Mouse (Mus musculus) 3T3-L1 (cell line): ENCODE data around the gene Cenpp.

ENCODE experiments used
- DNase-seq: peaks from one replicate; pipeline ENCODE4 v3.0.0-alpha.2; 2015; ENCODE audit warnings: low read depth, low spot score

The Cenpp gene

GRCm38 (mm10) chr13:49652481-49653179 is at the start of gene Cenpp, which contains the start of gene Nol8:
Gene Cenpp (minus strand): TSS chr13:49652785.
Gene Nol8 (plus strand): TSS chr13:49653078.
- DNase-seq: peak; percentile 98

DNA sequence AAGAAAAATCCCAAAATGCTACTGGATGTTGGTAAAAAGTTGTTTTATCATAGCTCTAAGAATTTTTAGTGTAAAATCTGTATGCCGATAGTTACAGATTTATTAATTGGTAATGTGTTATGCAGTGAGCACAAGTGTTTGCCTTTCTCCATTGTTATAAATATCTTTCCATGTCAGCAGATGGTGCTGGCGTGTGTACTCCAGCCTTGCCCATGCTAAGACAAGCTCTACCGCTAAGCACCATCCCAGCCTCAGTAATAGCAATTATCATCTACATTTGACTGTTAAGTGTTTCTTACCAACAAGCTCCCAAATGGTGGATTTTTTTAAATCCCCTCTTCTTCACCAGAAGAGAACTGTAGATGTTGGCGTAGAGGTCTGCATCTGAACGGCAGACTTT is 38.5 kb upstream of the Cenpp start:
- no peak for DNase-seq

GRCm38 (mm10) chr13:49684266-49684665 is 31.7 kb upstream of the Cenpp start:
- DNase-seq: no peak

DNA sequence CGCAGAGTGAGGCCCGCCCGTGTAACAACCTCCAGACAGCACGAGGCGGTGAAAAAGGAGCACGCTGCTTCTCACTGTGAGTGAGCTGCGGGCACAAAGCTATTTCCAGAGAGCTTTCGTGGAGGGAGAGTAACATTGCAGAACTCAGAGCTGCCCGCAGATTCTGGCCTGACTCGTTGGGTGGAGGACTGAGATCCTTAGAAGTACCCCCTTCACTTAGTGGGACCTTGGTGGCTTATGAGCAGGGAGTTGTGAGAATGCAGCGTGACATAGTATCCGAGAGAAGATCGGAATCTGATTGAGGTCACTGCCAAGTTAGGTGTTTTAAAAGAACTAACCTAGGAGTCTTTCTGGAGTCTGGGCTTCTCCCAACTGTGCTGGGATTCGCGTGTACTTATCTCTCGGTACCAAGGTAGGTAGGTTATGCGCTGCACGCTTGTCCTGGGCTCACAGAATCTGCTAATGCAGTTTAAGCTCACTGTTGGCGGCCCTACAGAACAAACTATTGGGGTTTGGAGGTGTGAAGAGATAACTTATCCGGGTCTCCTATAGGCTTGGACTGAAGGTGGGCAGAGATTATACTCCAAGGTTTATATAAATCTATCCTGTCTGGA is 29.8 kb upstream of the Cenpp start:
- no peak for DNase-seq

GRCm38 (mm10) chr13:49681351-49682232 is 29.0 kb upstream of the Cenpp start, which contains the start of gene Iars:
Gene Iars (plus strand): TSS chr13:49682100.
- DNase-seq: peak; percentile 98

DNA sequence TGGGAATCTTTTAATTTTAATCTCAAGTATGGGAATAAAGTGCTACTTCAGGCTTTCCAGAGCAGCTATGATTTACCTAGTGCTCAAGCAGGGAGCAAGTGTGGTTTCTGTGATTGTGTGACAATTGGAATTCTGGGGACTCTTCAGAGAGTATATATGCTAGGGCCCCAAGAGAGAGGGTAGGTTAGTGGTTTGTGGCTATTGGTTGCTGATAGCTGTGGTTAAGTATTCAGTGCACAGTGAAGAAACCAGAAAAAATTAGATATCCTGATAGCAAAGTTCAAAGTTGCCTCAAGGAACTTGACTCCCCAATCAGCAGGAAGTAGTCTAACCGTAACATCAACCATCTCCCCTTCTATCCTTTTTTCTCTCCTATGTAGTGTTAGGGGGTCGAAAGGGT is 25.2 kb upstream of the Cenpp start:
- DNase-seq: no peak

- no peak for DNase-seq
These were observed 576 bp upstream of the Cenpp start for GRCm38 (mm10) chr13:49653180-49653541.

DNA sequence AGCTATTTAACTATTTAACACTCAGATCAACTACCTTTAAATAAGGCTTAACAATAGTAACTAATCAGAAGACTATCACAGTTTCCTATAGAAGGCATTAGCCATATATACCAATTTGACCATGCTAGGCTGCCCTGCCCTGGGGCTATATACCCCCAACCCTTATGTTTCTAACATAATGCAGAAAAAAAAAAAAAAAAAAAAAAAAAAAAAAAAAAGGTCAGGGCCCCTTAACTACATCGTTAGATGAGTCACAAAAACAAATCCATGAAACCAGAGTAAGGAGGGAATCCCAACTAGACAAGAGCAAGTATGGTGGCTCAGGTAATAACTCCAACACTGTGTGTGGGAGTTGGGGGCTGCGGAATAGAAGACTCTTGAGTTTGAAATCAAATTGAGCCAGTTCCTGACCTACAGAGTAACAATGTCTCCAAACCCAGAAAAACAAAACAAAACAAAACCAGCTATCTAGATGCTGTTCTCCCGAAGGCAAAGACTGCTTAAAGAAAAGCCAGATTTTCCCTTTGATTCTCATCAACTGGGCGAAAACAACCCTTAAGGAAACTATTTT is 719 bp downstream of the Cenpp start:
- DNase-seq: peak; percentile 26

DNA sequence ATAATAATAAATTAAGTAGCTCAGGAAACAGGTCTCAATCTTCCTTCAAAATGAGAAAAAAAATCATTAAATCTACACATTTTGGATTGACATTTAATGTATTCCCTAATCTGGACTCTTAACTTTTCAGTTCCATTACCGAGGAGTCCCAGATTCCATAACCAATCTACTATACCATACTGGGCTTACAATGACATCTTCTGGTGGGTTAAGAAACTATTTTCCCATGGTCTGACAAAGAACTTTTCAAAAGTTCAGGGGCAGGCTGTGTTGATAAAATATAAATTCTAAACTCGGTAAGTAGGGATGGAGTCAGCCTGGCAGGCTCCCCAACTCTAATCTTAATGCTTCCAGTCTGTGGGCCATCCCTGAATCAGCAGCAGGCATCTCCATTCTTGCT is 1.4 kb downstream of the Cenpp start:
- peak; percentile 59 for DNase-seq

DNA sequence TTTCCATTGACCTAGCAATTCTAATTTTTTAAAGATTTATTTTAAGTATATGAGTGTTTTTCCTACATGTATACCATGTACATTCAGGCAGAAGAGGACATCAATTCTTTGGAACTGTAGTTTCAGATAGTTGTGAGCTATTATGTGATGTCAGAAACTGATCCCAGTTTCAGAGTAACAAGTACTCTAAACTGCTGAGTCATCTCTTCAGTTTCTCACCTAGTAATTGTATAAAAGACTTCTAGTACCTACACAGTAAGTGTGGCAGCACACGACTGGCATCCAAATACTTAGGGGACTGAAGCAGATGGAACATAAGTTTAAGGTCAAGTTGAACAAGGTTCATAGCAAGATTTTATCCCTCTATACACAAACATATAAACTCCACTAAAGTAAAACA is 6.6 kb downstream of the Cenpp start:
- DNase-seq: no peak

DNA sequence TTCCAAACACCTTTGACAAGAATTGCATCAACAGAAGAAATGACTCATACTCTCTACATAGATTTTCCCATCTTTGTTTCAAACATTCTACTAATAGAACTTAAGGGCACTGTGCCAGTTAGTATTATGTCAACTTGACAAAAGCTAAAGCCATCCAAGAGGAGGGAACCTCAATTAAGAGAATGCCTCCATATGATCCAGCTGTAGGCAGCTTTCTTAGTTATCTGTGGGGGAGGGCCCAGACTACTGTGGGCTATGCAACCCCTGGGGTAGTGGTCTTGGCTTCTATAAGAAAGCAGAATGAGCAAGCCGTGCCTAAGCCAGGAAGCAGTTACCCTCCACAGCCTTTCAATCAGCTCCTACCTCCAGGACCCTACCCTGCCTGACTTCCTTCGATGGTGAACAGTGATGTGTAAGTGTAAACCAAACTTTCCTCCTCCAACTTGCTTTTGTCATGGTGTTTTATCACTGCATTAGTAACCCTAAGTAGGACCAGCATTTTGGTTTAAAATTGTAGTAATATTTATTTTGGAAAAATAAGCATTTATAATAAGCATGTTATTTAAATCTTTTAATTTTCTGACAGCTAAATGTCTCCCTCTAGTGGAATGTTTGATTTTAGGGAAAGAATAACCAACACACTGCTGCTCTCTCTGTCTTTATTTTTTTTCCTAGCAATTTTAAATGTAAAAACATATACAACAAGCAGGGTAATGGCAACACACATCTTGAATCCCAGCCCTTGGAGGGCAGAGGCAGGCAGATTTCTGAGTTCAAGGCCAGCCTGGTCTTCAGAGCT is 7.7 kb downstream of the Cenpp start:
- DNase-seq: peak; percentile 82

DNA sequence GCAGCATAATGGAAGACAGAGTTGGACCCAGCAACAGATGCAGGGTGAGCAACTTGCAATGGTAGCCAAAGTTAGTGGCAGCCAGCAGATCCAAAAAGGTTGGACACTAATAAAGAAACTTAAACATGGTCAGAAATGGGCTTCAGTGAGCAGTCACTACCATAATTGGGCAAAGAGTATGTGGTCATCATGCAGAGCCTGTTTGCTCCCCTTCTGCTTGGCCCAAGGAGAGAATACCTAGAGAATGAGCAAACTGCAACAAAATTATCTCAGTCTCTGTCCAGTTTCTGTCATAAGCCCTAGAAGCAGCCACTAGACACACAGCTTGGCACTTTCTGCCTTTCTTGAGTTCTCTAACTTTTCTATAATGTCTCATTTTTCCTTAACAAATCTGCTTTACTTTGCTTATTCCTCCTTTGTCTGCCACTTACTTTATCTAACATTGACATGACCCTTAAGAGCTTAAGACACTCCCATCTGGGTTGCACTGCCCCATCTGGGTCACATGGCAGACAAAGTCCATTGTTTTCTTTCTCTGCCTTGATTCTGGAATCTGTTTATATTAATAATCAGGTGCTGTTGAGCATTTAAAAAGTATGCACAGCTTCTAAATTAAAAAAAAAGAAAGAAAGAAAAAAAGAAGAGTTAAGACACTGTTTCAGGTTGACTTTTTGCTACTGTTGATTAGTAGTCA is 8.8 kb downstream of the Cenpp start:
- DNase-seq: peak; percentile 37

- peak; percentile 57 for DNase-seq
These were observed 9.9 kb downstream of the Cenpp start for GRCm38 (mm10) chr13:49642650-49643049.

DNA sequence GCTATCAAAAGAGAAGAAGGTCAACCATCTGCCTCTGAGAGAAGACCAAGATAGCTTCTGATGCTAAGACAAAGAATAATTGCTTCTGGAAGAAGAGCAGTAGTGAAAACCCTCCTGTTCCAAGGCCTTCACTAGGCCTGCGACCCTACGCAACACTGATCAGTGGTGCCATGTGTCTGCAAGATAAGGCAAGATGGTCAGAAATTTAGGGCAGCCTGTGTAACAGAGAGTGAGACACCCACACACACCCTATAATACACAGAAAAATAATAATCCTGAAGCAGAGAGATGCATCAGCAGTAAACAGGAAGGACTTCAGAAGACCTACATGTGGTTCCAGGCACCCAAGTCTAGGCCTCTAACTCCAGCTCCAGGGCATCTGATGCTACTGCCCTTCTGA is 12.6 kb downstream of the Cenpp start:
- DNase-seq: no peak

DNA sequence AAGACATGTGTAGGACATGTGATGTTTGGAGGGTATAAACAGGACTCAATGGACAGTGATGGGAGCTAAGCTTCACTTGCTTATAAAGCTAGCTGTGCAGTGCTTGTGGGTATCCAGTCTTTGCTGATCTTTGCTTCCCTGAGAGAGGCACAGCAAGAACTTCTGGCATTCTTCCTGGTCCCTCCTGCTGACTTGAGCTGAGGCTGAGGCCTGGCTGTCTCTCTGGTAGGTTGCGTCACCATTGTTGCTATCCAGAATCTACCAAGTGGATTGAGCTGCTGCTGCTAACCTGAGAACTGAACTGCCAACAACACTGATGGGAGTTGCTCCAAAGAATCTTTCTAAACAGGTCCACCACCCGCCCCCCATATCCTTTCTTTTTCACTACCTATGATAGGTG is 23.5 kb downstream of the Cenpp start:
- DNase-seq: peak; percentile 76

DNA sequence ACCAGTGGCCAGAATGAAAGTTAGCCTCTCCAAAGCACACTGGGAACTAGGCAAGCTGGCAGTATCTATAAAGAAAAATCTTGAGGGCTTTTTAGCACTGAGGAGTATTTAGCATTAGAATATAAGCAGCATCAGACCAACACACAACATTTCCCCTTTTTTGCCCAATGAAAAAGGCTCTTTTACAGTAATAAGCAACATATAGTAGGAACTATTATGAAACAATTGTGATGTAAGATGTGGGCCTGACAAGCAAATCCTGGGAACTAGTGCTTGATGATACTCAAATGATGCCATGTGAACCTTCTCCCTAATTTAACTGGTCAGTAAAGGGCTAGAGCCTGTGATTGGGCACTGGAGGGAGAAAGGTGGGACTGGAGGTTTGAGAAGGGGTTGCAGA is 24.4 kb downstream of the Cenpp start:
- no peak for DNase-seq

DNA sequence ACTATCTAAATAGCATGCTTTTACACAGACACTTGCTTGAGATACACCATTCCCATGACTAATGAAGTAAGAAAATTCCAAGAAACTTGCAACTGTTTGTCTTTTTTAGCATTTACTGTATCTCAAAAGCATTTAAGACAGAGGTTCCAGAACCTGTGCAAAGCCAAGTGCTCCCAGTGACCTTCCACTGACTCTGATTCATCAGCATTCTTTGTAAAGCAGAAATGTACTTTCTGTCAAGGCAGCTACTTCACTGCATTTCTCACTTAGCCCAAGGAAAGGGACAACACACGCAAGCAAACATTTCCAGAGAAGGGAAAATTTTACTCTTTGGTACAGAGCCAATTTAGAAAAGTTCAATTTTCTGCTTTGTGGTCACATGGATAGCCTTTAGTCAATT is 29.4 kb downstream of the Cenpp start:
- peak; percentile 67 for DNase-seq

GRCm38 (mm10) chr13:49618365-49618764 is 34.2 kb downstream of the Cenpp start:
- no peak for DNase-seq

DNA sequence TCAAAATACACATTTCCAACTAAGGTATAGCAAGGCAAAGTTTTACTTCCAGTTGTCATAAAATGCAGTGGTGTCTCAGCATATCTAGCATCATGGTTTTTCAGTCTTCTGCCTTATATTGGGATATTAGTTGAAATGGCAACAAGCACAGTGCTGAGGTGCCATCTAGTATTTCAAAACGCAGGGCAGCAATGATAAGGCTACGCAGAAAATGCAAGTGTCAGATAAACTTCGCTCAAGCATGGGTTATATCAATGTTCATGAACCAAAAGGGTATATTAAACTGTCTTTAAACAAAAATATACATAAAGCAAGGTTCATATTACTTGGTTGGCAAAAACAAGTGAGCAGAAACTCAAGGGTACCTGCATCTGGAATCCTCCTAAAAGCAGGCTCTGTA is 35.6 kb downstream of the Cenpp start:
- DNase-seq: no peak

- DNase-seq: peak; percentile 20
These were observed 43.8 kb downstream of the Cenpp start for GRCm38 (mm10) chr13:49608589-49609322.
